Mouse (Mus musculus) myocyte (in vitro differentiated cells): Measurements from ENCODE around the gene Mustn1.

Experiments used
- CEBPB ChIP-seq: IDR thresholded peaks from 2 replicates; pipeline ENCODE4 v1.6.1; 2011; ENCODE audit warnings: mild to moderate bottlenecking, moderate library complexity; ENCODE audit not compliant: poor library complexity, insufficient read depth, severe bottlenecking
- POLR2A ChIP-seq: IDR thresholded peaks from one replicate; pipeline ENCODE4 v1.6.1; 2011; ENCODE audit warnings: low read depth, mild to moderate bottlenecking, control low read depth, moderate library complexity; ENCODE audit not compliant: insufficient read length
- POLR2AphosphoS2 ChIP-seq: IDR thresholded peaks from one replicate; pipeline ENCODE4 v1.6.1; 2011; ENCODE audit warnings: low read depth, control low read depth; ENCODE audit not compliant: insufficient read length
- TCF3 ChIP-seq: IDR thresholded peaks from one replicate; pipeline ENCODE4 v1.6.1; 2011; ENCODE audit warnings: low read depth, control low read depth; ENCODE audit not compliant: insufficient read length

DNA sequence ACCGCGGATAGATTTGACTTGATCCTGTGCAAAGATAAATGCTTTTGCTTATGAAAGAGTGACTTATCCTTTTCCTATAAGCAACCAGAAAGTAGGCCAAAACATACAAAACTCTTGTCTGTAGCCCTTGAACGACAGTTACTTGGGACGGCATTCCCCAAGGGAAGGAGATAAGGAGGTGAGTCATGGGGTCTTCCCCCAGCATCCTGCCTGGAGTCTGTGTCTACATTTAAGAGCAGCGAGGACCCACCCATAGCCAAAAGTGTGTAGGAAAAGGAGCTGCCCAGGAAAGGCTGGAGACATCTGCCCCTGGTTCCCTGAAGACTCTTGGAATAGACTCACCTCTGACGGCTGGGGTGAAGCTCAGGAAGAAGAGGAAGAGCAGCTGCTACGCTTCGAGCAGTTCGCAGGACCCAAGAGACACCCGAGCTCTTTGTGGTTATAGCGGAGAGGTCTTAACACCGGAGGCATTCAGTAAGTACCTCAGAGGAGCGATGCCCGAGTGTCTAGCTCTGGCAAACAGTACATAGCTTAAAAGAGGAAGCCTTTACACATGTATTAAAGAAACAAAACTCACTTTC is 41.5 kb upstream of the Mustn1 start:
- TF ChIP-seq POLR2AphosphoS2 (no peak), POLR2A (no peak), CEBPB (no peak), TCF3 (no peak)
